Mouse (Mus musculus): ENCODE results near the gene Crybb2. TPM values are rescaled to one million over a fixed set of nuclear protein-coding genes. Genes with fewer than 3 reads are reported as not detected.

The Crybb2 gene
- polyA plus RNA-seq, 1 experiment from 2014 or later = not detected

DNA sequence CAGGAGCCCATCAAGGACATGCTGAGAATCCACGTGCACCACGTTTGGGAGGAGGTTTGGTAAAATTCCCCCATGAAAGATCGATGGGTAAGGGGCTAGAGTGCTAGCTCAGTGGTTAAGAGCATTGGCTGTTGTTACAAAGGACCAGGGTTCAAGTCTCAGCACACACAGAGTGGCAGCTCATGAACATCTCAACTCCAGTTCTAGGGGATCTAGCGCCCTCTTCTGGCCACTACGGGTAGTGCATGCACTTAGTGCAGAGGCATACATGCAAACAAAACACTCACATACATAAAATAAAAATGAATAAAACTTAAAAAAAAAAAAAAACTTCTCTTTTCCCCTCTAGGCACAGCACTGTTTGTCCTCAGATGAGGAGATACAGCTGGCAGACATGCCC lies 8.8 kb upstream of the Crybb2 start:
- Histone ChIP-seq H3K9me3 (no peaks in the 10 kb centered on the region), H3K4me3 (no peak overlapping the region), H3K36me3 (no peaks in the 10 kb centered on the region), H3K4me1 (peaks cover 14% of the 10 kb centered on the region; the same call in 1 of the 2 replicates), H3K9ac (no peak overlapping the region), H3K27ac (no peak overlapping the region), H3K27me3 (no peaks in the 10 kb centered on the region; the same call in 1 of the 2 replicates), H3K4me2 (no peak overlapping the region)
- ATAC-seq (ENCODE audit: insufficient number of reproducible peaks, insufficient read depth, low FRiP score, low TSS enrichment, low read depth) = no peak
- WGBS = 66% methylated on average over 5 of the region's 5 CpGs

DNA sequence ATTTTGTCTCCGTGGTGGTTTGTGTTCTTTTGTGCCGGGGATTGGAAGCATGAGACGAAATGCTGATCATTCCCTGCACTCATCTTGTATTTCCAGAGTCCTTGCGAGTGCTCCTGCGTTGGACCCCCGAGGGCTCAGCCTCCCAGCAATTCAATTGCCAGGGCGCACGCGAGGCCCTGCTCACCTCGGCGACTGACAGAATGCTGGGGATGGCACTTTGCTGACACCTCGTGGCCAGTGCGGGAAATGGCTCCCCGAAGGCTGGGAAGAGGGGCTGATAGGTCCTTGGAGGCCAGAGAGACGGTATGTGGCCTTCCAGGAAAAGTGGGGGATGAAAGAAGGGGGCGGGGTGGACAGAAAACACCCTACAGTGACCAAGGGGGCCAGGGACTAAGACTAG lies 15.6 kb downstream of the Crybb2 start:
- Histone ChIP-seq H3K9ac (no peak overlapping the region), H3K4me1 (no peaks in the 10 kb centered on the region), H3K4me2 (no peak overlapping the region), H3K36me3 (no peaks in the 10 kb centered on the region), H3K9me3 (no peaks in the 10 kb centered on the region), H3K4me3 (no peak overlapping the region), H3K27ac (no peak overlapping the region), H3K27me3 (peaks cover 12% of the 10 kb centered on the region)
- WGBS = 3% methylated on average over 16 of the region's 16 CpGs
- ATAC-seq (ENCODE audit: insufficient number of reproducible peaks, insufficient read depth, low FRiP score, low TSS enrichment, low read depth) = no peak

- Histone ChIP-seq H3K36me3 (no peaks in the 10 kb centered on the region), H3K9me3 (no peaks in the 10 kb centered on the region), H3K27me3 (peaks cover 4% of the 10 kb centered on the region), H3K4me3 (no peak overlapping the region), H3K9ac (no peak overlapping the region), H3K4me2 (no peak overlapping the region), H3K4me1 (no peaks in the 10 kb centered on the region), H3K27ac (no peak overlapping the region)
- 63% methylated on average over 7 of the region's 7 CpGs for WGBS
- ATAC-seq (ENCODE audit: insufficient number of reproducible peaks, insufficient read depth, low FRiP score, low TSS enrichment, low read depth) = no peak
These were observed 19.2 kb downstream of the Crybb2 start for GRCm38 (mm10) chr5:113050581-113051185.

- H3K27me3 ChIP-seq = peaks cover 2% of the 10 kb centered on the region
- H3K9ac ChIP-seq = no peak overlapping the region
- no peak overlapping the region for H3K4me2 ChIP-seq
- H3K36me3 ChIP-seq = no peaks in the 10 kb centered on the region
- no peaks in the 10 kb centered on the region for H3K9me3 ChIP-seq
- ATAC-seq (ENCODE audit: insufficient number of reproducible peaks, insufficient read depth, low FRiP score, low TSS enrichment, low read depth) = no peak
- no peak overlapping the region for H3K27ac ChIP-seq
- H3K4me3 ChIP-seq = no peak overlapping the region
- H3K4me1 ChIP-seq = peaks cover 4% of the 10 kb centered on the region; the same call in 1 of the 2 replicates
These were observed 20.0 kb downstream of the Crybb2 start for GRCm38 (mm10) chr5:113049876-113050275.

DNA sequence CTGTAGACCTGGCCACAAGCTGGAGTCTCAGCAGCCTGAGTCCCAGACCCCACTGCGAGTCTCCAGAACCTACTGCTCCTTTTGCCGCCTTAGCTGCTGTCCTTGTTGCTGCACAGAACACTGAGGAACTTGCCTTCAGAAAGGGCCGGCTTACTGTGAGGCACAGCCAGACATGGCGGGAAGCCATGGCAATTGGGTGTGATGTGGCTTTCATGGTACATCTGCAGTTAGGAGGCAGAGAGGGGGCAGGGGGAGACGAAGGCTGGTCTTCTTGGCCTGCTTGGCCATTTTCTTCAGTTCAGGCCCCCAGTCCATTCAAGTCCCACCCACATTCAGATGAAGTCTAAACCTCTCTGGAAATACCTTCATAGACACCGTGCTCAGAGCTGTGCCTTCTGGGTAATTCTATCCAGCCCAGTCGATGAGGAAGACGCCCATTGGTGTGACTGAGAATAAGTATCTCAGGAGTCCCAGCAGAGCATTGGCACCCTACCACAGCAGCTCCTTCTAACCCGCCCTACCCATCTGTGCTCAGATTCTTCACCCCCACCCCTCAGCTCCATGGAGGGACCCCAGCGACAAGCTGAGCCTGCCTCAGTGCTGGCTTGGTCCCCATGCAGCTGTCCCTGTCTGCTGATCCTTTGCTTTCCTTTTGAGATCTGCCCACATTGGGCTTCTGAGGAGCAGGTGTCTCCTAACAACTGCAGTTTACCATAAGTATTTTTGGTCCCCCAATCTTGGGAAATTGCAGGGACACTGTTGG lies 24.2 kb downstream of the Crybb2 start:
- Histone ChIP-seq H3K9me3 (no peaks in the 10 kb centered on the region), H3K27ac (no peak overlapping the region), H3K4me2 (no peak overlapping the region), H3K36me3 (no peaks in the 10 kb centered on the region), H3K9ac (no peak overlapping the region), H3K27me3 (no peaks in the 10 kb centered on the region), H3K4me1 (peaks cover 12% of the 10 kb centered on the region), H3K4me3 (no peak overlapping the region)
- ATAC-seq (ENCODE audit: insufficient number of reproducible peaks, insufficient read depth, low FRiP score, low TSS enrichment, low read depth) = no peak
- WGBS = 72% methylated on average over 10 of the region's 10 CpGs

DNA sequence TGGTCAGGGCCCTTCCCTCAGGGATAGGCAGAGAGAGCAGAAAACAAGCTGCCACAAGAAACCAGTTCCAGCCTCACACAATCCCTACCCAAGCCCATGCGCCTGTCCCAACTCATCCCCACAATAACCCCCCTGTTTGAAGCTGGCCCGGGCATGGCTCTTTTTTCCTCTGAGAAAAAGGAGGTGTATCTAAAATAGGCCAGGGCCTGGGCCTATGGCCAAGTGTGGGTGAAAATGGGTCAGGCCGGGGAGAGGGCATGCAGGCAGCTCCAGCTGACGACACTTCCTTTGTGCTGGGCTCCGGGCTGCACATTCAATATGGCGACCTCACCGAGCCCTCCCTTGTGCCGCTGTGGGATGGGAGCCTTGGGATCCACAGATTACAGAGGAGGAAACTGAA lies 26.4 kb downstream of the Crybb2 start:
- 87% methylated on average over 8 of the region's 8 CpGs for WGBS
- Histone ChIP-seq H3K27ac (no peak overlapping the region), H3K27me3 (no peaks in the 10 kb centered on the region), H3K4me3 (no peak overlapping the region), H3K9ac (no peak overlapping the region), H3K36me3 (no peaks in the 10 kb centered on the region), H3K4me2 (no peak overlapping the region), H3K4me1 (peaks cover 12% of the 10 kb centered on the region), H3K9me3 (peaks cover 5% of the 10 kb centered on the region; the same call in 1 of the 2 replicates)
- no peak for ATAC-seq (ENCODE audit: insufficient number of reproducible peaks, insufficient read depth, low FRiP score, low TSS enrichment, low read depth)

DNA sequence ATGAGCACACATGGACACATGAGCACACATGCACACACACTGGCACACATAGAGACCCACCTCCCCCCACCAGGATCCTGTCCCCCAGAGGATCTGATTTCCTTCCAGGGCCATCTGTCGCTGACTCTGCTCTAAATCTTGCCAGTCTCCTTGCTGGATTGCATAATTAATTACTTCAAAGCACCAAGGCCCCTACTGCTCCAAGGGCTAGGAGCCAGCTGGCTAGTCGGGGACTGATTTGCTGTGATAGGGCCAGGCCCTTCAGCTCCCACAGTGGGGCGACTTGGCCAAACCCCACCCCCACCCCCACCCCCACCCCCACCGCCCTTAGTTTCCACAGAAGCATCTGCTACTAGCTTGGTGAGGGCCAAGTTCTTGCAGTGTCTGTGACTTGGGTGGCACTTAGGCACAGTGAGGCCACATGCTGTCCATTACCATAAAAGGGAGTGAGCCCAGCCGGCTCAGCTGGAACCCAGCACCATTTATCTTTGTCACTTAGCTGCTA lies 28.3 kb downstream of the Crybb2 start:
- WGBS = 21% methylated on average over 5 of the region's 5 CpGs
- H3K4me1 ChIP-seq = peaks cover 14% of the 10 kb centered on the region
- no peak overlapping the region for H3K9ac ChIP-seq
- no peak overlapping the region for H3K4me3 ChIP-seq
- H3K36me3 ChIP-seq = no peaks in the 10 kb centered on the region
- H3K4me2 ChIP-seq = no peak overlapping the region
- ATAC-seq (ENCODE audit: insufficient number of reproducible peaks, insufficient read depth, low FRiP score, low TSS enrichment, low read depth) = peak; percentile 48; the same call in 1 of the 2 replicates
- no peak overlapping the region for H3K27ac ChIP-seq
- H3K9me3 ChIP-seq = peaks cover 5% of the 10 kb centered on the region; the same call in 1 of the 2 replicates
- no peaks in the 10 kb centered on the region for H3K27me3 ChIP-seq

DNA sequence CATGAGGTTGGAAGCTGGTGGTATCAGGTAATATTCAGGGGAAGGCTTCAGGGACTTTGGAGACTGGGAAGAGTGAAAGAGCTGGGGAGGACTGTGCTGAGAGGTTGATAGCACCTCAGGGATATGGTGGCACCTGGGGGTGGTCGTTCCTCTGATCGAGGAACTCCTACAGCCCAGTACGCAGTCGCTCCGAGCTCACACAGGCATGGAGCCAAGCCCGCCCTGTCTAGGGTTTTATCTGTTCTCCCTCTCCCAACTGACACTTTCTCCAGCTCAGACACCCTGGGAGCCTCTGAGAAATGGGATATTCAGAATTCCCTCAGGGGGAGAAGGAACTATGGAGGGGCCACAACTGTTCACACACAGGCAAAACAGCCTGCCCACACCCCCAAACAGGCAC lies 29.1 kb downstream of the Crybb2 start:
- Histone ChIP-seq H3K9me3 (peaks cover 5% of the 10 kb centered on the region; the same call in 1 of the 2 replicates), H3K9ac (no peak overlapping the region), H3K4me2 (no peak overlapping the region), H3K27me3 (no peaks in the 10 kb centered on the region), H3K4me1 (peaks cover 22% of the 10 kb centered on the region), H3K4me3 (no peak overlapping the region), H3K36me3 (no peaks in the 10 kb centered on the region), H3K27ac (no peak overlapping the region)
- WGBS = 76% methylated on average over 6 of the region's 6 CpGs
- no peak for ATAC-seq (ENCODE audit: insufficient number of reproducible peaks, insufficient read depth, low FRiP score, low TSS enrichment, low read depth)

GRCm38 (mm10) chr5:113038601-113039000 lies 31.3 kb downstream of the Crybb2 start:
- Histone ChIP-seq H3K9me3 (peaks cover 5% of the 10 kb centered on the region; the same call in 1 of the 2 replicates), H3K27me3 (no peaks in the 10 kb centered on the region), H3K27ac (no peak overlapping the region), H3K4me1 (peaks cover 37% of the 10 kb centered on the region), H3K4me2 (no peak overlapping the region), H3K4me3 (no peak overlapping the region), H3K36me3 (no peaks in the 10 kb centered on the region), H3K9ac (no peak overlapping the region)
- ATAC-seq (ENCODE audit: insufficient number of reproducible peaks, insufficient read depth, low FRiP score, low TSS enrichment, low read depth) = no peak
- WGBS = 85% methylated on average over 6 of the region's 6 CpGs

GRCm38 (mm10) chr5:113035094-113036047 lies 34.5 kb downstream of the Crybb2 start:
- Histone ChIP-seq H3K9ac (no peak overlapping the region), H3K9me3 (peaks cover 5% of the 10 kb centered on the region; the same call in 1 of the 2 replicates), H3K36me3 (no peaks in the 10 kb centered on the region), H3K4me1 (peaks cover 33% of the 10 kb centered on the region), H3K27me3 (peaks cover 8% of the 10 kb centered on the region; the same call in 1 of the 2 replicates), H3K27ac (peak overlapping the region; percentile 64), H3K4me2 (no peak overlapping the region), H3K4me3 (no peak overlapping the region)
- no peak for ATAC-seq (ENCODE audit: insufficient number of reproducible peaks, insufficient read depth, low FRiP score, low TSS enrichment, low read depth)
- 42% methylated on average over 10 of the region's 10 CpGs for WGBS

DNA sequence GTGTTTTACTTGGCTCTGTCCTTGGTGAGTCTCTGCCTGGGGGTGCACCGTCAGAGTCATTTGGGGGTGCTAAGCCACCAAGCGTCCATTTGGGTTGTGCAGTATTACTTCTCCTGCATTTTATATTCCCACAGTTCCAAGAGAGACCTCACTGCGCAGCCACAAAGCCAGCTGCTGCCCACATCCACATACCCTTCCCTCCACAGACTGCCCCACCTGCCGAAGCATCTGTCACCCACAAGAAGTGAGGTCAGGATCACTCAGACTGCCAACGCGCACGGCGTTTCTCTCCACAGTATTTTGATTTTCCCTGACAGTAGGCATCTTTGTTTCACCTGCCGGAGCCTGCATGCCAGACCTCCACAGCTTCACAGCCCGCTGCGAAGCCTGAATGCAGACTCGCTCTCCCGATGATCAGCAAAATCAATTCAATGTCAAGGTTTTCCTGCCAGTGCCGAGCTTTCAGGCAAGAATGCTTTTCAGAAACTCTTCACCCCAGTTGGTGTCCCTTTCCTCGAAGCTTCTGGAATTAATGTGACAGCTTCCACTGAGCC lies 38.6 kb downstream of the Crybb2 start:
- H3K9ac ChIP-seq = no peak overlapping the region
- H3K9me3 ChIP-seq = no peaks in the 10 kb centered on the region
- H3K27me3 ChIP-seq = peaks cover 8% of the 10 kb centered on the region; the same call in 1 of the 2 replicates
- no peak for ATAC-seq (ENCODE audit: insufficient number of reproducible peaks, insufficient read depth, low FRiP score, low TSS enrichment, low read depth)
- H3K27ac ChIP-seq = no peak overlapping the region
- no peak overlapping the region for H3K4me3 ChIP-seq
- WGBS = 64% methylated on average over 15 of the region's 15 CpGs
- H3K36me3 ChIP-seq = no peaks in the 10 kb centered on the region
- H3K4me1 ChIP-seq = peaks cover 27% of the 10 kb centered on the region
- no peak overlapping the region for H3K4me2 ChIP-seq

Data from embryonic facial prominence, embryonic 13.5 days (tissue).